Mouse (Mus musculus): Measurements from ENCODE around the gene St3gal2. TPM values are rescaled to one million over a fixed set of nuclear protein-coding genes. Genes with fewer than 3 reads are reported as not detected.
"Not testable (repeated sequence)": the region's sequence is repeated elsewhere in the genome, so short reads cannot be mapped to it uniquely, and the experiment has no call there.

The St3gal2 gene
- polyA plus RNA-seq, 1 experiment from 2014 or later: 24.5 TPM

DNA sequence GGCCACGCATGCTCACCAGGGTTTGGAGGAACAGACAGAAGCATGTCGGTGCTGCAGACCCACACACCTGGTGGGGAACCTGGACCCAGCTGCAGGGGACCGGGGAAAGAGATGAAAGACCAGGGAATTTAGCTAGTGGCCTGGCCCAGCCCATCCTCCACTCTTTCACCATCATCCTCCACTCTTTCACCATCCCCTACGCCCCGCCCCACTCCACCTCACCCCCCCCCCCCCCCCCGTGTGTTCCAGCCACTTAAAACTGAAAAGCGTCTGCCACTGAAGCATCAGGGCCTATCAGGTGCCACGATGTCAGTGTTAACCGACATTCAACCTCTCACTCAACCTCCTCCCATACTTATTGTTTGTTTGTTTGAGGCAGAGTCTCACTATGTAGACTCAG is 24.5 kb upstream of the St3gal2 start:
- Histone ChIP-seq H3K9me3 (no peaks in the 10 kb centered on the region), H3K36me3 (replicated peaks) (peaks cover 64% of the 10 kb centered on the region), H3K27me3 (ENCODE audit: poor library complexity, severe bottlenecking) (no peaks in the 10 kb centered on the region), H3K4me1 (no peaks in the 10 kb centered on the region), H3K27ac (no peak overlapping the region), H3K4me3 (no peak overlapping the region)
- WGBS: 82% methylated on average over 9 of the region's 9 CpGs
- DNase-seq (ENCODE audit: extremely low spot score, low spot score): no peak

DNA sequence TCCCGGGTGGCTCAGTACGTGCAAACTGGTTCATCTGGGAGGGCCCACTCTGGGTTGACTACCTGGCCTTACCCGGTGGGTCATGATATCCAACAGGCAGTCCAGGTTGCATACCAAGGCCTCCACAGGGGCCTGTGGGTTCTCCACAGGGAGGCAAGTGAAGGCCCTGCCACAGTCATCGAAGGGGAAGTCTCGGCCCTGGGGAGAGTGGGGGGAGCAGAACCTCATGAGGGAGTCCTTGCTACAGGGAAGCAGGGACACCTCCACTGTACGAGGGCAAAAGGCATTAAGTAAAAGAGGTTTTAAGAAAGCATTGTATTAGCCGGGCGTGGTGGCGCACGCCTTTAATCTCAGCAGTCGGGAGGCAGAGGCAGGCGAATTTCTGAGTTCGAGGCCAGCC is 23.9 kb upstream of the St3gal2 start:
- no peak overlapping the region for H3K4me3 ChIP-seq
- WGBS: 95% methylated on average over 13 of the region's 13 CpGs
- H3K36me3 ChIP-seq (replicated peaks): peaks cover 59% of the 10 kb centered on the region
- no peak overlapping the region for H3K27ac ChIP-seq
- H3K9me3 ChIP-seq: no peaks in the 10 kb centered on the region
- H3K4me1 ChIP-seq: no peaks in the 10 kb centered on the region
- H3K27me3 ChIP-seq (ENCODE audit: poor library complexity, severe bottlenecking): no peaks in the 10 kb centered on the region
- DNase-seq (ENCODE audit: extremely low spot score, low spot score): no peak

GRCm38 (mm10) chr8:110897495-110897894 is 22.2 kb upstream of the St3gal2 start:
- no peaks in the 10 kb centered on the region for H3K9me3 ChIP-seq
- H3K27ac ChIP-seq: no peak overlapping the region
- 93% methylated on average over 6 of the region's 6 CpGs for WGBS
- H3K36me3 ChIP-seq (replicated peaks): peaks cover 47% of the 10 kb centered on the region
- DNase-seq (ENCODE audit: extremely low spot score, low spot score): no peak
- H3K4me3 ChIP-seq: no peak overlapping the region
- peaks cover 11% of the 10 kb centered on the region for H3K4me1 ChIP-seq
- no peaks in the 10 kb centered on the region for H3K27me3 ChIP-seq (ENCODE audit: poor library complexity, severe bottlenecking)

DNA sequence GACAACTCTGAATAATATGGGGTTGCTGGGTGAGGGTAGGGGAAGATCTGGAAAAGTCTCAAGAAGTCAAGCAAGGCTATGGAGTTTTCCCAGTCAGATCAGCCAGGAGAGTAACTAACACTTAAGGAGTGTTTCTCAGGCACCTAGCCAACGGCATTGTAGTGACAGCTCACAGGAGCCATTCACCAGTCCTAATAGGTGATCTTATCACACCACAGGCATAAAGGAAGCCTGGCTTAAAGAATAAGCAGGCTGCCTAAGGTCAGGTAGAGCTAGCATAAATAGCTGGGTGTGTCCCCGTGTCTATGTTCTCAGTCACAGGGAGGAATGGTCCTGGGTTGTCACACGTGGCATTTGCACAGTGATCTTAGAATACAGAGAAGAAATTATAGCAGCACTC is 18.7 kb upstream of the St3gal2 start:
- Histone ChIP-seq H3K4me1 (peaks cover 11% of the 10 kb centered on the region), H3K27me3 (ENCODE audit: poor library complexity, severe bottlenecking) (no peaks in the 10 kb centered on the region), H3K9me3 (no peaks in the 10 kb centered on the region), H3K36me3 (replicated peaks) (peaks cover 20% of the 10 kb centered on the region), H3K27ac (no peak overlapping the region), H3K4me3 (no peak overlapping the region)
- DNase-seq (ENCODE audit: extremely low spot score, low spot score): no peak
- 85% methylated on average over 3 of the region's 3 CpGs for WGBS

DNA sequence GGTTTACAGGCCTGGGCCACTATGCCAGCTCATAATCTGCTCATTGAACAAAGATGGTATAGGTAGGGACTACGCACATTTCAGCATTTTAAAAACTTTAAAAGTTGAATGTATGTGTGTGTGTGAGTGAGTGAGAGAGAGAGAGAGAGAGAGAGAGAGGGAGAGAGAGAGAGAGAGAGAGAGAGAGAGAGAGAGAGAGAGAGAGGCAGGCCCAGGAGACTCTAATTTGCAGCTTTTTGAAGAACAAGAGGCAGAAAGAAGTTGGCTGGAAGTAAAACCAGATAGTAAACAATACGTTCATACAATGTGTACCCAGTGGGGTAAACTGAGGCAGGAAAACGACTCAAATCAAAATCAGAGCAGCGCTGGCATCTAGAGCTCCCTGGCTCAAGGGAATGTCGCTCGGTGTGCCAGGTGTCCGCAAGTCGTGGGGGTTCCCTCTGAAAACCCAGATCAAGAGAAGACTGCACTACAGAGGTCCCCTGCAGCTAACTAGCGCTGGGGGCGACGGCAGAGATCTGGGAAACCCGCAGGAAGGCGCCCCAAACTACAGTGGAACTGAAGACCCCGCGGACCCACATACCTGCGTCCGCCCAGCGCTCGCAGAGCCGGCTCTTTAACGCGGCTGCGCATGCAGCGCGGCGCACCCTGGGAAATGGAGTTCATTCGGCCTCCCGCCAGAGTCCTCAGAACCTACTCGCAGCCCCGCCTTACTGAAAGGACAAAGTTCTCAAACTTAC is 17.7 kb upstream of the St3gal2 start, which contains the start of gene Fuk:
Gene Fuk, minus strand, starts transcription at position 650 of the 740 bp plus-strand sequence.
- peak; percentile 77 for DNase-seq (ENCODE audit: extremely low spot score, low spot score)
- WGBS: 2% methylated on average over 30 of the region's 30 CpGs
- Histone ChIP-seq H3K27me3 (ENCODE audit: poor library complexity, severe bottlenecking) (no peaks in the 10 kb centered on the region), H3K9me3 (no peaks in the 10 kb centered on the region), H3K4me1 (peaks cover 11% of the 10 kb centered on the region), H3K4me3 (peak within 1 kb of the TSS; percentile 69), H3K27ac (peak within 1 kb of the TSS; percentile 83), H3K36me3 (replicated peaks) (peaks cover 20% of the 10 kb centered on the region)

DNA sequence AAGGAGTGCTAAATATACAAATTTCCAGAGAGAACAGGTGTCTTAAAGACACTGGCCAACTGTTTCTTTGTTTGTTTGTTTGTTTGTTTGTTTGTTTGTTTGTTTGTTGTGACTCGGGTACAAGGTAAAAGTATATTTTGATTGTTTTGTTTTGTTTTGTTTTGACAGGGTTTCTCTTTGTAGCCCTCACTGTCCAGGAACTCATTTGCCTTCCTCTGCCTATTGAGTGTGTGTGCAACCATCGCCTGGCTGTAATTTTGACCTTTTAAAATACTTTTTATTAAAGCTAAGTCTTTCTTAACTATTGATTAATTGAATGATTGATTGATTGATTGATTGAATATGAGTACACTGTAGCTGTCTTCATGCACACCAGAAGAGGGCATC is 17.1 kb upstream of the St3gal2 start:
- Histone ChIP-seq H3K9me3 (no peaks in the 10 kb centered on the region), H3K27me3 (ENCODE audit: poor library complexity, severe bottlenecking) (no peaks in the 10 kb centered on the region), H3K4me1 (peaks cover 11% of the 10 kb centered on the region), H3K27ac (peak overlapping the region; percentile 83), H3K36me3 (replicated peaks) (peaks cover 19% of the 10 kb centered on the region), H3K4me3 (peak overlapping the region; percentile 69)
- 57% methylated on average over 2 of the region's 2 CpGs for WGBS
- no peak for DNase-seq (ENCODE audit: extremely low spot score, low spot score)

DNA sequence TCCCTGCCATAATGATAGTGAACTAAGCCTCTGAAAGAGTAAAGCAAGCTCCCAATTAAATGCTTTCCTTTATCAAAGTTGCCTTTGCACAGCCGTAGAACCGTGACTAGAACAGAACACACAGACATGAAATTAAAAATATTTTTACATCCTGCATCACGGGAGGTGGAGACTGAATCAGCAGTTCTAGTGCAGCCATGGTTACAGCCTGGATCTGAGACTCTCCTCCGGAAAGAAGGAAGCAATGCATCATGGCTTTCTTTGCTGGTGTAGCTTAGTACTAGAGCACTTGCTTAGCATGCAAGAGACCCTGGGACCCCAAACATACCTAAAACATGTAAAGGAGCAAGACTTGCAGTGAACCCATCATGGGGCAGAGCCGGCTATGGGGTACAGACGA is 14.3 kb upstream of the St3gal2 start:
- H3K27ac ChIP-seq: no peak overlapping the region
- no peaks in the 10 kb centered on the region for H3K27me3 ChIP-seq (ENCODE audit: poor library complexity, severe bottlenecking)
- WGBS: 90% methylated on average over 6 of the region's 6 CpGs
- DNase-seq (ENCODE audit: extremely low spot score, low spot score): no peak
- no peaks in the 10 kb centered on the region for H3K36me3 ChIP-seq (replicated peaks)
- peaks cover 11% of the 10 kb centered on the region for H3K4me1 ChIP-seq
- no peaks in the 10 kb centered on the region for H3K9me3 ChIP-seq
- no peak overlapping the region for H3K4me3 ChIP-seq

DNA sequence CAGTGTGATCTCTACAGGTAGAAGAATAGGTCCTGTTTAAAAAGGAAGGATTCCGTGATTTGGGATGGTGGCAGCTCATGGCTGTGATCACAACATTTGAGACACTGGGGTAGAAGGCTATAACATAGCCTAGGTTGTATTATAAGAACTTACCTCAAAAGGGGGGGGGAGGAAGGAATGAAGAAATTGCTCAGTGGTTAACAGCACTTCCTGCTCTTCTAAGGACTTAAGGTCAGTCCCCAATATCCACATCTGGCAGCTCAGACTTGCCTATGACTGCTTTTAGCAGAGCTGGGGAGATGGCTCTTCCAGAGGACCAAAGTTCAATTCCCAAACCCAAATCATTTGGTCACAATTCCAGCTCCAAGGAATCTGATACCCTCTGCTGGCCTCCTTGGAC is 13.0 kb upstream of the St3gal2 start:
- H3K9me3 ChIP-seq: no peaks in the 10 kb centered on the region
- H3K4me3 ChIP-seq: no peak overlapping the region
- H3K4me1 ChIP-seq: peaks cover 4% of the 10 kb centered on the region
- DNase-seq (ENCODE audit: extremely low spot score, low spot score): no peak
- no peaks in the 10 kb centered on the region for H3K36me3 ChIP-seq (replicated peaks)
- H3K27me3 ChIP-seq (ENCODE audit: poor library complexity, severe bottlenecking): no peaks in the 10 kb centered on the region
- WGBS: 94% methylated on average over 1 of the region's 1 CpGs
- no peak overlapping the region for H3K27ac ChIP-seq

GRCm38 (mm10) chr8:110909850-110910249 is 9.9 kb upstream of the St3gal2 start:
- not testable (repeated sequence) for H3K4me3 ChIP-seq; H3K4me1 ChIP-seq; DNase-seq (ENCODE audit: extremely low spot score, low spot score); H3K27ac ChIP-seq; H3K9me3 ChIP-seq; H3K27me3 ChIP-seq (ENCODE audit: poor library complexity, severe bottlenecking); H3K36me3 ChIP-seq (replicated peaks)

- H3K36me3 ChIP-seq (replicated peaks): no peaks in the 10 kb centered on the region
- no peaks in the 10 kb centered on the region for H3K9me3 ChIP-seq
- WGBS: 89% methylated on average over 15 of the region's 15 CpGs
- no peak overlapping the region for H3K4me3 ChIP-seq
- no peaks in the 10 kb centered on the region for H3K4me1 ChIP-seq
- DNase-seq (ENCODE audit: extremely low spot score, low spot score): no peak
- no peak overlapping the region for H3K27ac ChIP-seq
- no peaks in the 10 kb centered on the region for H3K27me3 ChIP-seq (ENCODE audit: poor library complexity, severe bottlenecking)
Measured at GRCm38 (mm10) chr8:110911576-110912570, 7.8 kb upstream of the St3gal2 start.

DNA sequence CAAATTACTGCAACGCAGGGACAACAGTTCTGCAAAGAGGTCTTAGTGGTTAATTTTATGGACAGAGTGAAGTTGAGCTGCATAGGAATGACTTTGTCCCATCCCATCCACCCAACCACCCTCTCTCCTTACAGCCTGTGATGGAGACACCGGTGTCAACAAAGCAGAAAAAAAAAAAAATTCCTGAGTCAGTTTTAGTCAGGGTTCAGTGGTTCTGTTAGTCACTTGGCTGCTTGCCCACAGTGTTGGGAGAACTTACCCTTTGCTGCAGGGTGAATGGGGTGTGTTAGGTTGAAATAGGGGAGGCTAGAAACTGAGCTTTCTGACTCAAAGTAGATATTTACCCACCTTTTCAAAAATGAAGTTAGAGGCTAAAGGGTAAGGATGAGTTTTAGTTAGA is 2.3 kb upstream of the St3gal2 start:
- H3K4me3 ChIP-seq: no peak overlapping the region
- no peaks in the 10 kb centered on the region for H3K27me3 ChIP-seq (ENCODE audit: poor library complexity, severe bottlenecking)
- no peak overlapping the region for H3K27ac ChIP-seq
- no peaks in the 10 kb centered on the region for H3K9me3 ChIP-seq
- peaks cover 7% of the 10 kb centered on the region for H3K36me3 ChIP-seq (replicated peaks)
- no peak for DNase-seq (ENCODE audit: extremely low spot score, low spot score)
- WGBS: 84% methylated on average over 2 of the region's 2 CpGs
- peaks cover 34% of the 10 kb centered on the region for H3K4me1 ChIP-seq

DNA sequence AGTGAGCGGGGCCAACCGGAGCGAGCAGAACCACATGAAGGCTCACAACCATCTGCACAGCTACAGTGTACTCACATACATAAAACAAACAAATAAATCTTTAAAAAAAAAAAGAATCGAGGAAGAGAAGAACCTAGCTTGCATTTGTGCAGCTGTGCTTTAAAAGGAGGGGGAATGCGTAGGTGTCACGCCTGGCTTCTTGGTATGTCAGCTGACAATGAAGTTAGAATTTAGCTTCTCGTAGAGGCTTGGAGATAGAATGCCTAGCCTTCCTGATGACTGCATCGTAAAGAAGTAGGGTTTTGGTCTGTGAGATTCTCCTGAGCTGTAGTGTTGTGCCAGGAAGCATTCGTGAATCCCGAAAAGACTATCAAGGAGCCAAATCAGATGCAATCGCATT is 1.7 kb upstream of the St3gal2 start:
- no peak overlapping the region for H3K4me3 ChIP-seq
- H3K27ac ChIP-seq: no peak overlapping the region
- WGBS: 86% methylated on average over 11 of the region's 11 CpGs
- H3K27me3 ChIP-seq (ENCODE audit: poor library complexity, severe bottlenecking): no peaks in the 10 kb centered on the region
- no peaks in the 10 kb centered on the region for H3K9me3 ChIP-seq
- H3K4me1 ChIP-seq: peaks cover 34% of the 10 kb centered on the region
- no peak for DNase-seq (ENCODE audit: extremely low spot score, low spot score)
- H3K36me3 ChIP-seq (replicated peaks): peaks cover 13% of the 10 kb centered on the region

GRCm38 (mm10) chr8:110918460-110918859 is 1.3 kb upstream of the St3gal2 start:
- 83% methylated on average over 8 of the region's 8 CpGs for WGBS
- peaks cover 34% of the 10 kb centered on the region for H3K4me1 ChIP-seq
- no peaks in the 10 kb centered on the region for H3K9me3 ChIP-seq
- peaks cover 17% of the 10 kb centered on the region for H3K36me3 ChIP-seq (replicated peaks)
- no peak overlapping the region for H3K27ac ChIP-seq
- no peak for DNase-seq (ENCODE audit: extremely low spot score, low spot score)
- no peak overlapping the region for H3K4me3 ChIP-seq
- H3K27me3 ChIP-seq (ENCODE audit: poor library complexity, severe bottlenecking): no peaks in the 10 kb centered on the region

Measured in forebrain, embryonic 10.5 days (tissue).